Mouse (Mus musculus) adrenal gland, postnatal 10 days (tissue): ENCODE measurements around the gene Etv4. TPM values are rescaled to one million over a fixed set of nuclear protein-coding genes. Genes with fewer than 3 reads are reported as not detected.

Experiments
- DNase-seq: peaks from one replicate; pipeline ENCODE4 v3.0.0; 2021; ENCODE audit warnings: mixed read lengths
- long read RNA-seq, 2 experiments: library from polyadenylated mRNA; stranded (forward); transcript quantifications; one replicate each; pipeline ENCODE4 v2.0.0; 2021
- total RNA-seq, 2 experiments: library from RNA; stranded (reverse); gene quantifications; 2 replicates each; pipeline ENCODE4 v1.2.3; 2021

Gene Etv4
- 1 to 10 TPM; 3.2 to 3.9 TPM for total RNA-seq
- long read RNA-seq, experiment 1, partial matches to known transcripts: 2 of 5 reads
- long read RNA-seq, experiment 1, other reads (novel, unspliced or antisense): 2 of 5 reads
- long read RNA-seq, experiment 2, partial matches to known transcripts: 0 of 2 reads
- long read RNA-seq, experiment 2, other reads (novel, unspliced or antisense): 2 of 2 reads

DNA sequence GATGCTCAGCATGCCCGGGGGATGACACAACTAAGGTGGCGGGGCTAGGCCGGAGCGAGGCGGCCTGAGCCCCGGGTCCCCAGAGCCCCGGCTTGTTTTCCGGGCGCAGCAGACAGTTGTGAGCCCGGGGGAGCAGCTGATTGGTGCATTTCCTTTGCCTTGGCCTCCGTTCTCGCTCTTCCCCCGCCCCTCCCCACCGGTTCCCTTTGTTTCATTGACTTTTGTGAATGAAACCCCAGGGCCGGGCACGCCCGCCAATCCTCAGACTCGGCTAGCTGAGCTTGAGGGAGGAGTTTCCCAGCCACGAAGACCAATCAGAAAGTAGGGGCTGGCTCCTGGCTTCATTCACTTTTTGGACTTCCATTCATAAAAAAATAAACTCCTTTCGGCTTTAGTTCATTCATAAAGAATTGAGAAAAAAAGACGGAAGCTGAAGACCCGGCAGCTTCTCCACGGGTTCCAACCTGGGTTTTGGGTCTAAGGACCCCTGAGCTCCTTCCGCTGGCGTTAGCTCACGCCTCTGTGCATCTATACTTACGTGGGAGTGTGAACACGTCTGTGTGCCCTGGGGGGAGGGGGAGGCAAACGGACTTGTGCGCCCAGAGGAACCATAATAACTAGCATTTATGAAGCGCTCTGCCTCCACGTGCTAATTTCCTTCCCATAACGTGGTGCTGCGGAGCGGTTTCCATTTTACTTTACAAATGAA is at the start of gene Etv4:
TSS of gene Etv4 (minus strand) at position 229 of the 709 bp plus-strand sequence.
- DNase-seq: peak; percentile 93

DNA sequence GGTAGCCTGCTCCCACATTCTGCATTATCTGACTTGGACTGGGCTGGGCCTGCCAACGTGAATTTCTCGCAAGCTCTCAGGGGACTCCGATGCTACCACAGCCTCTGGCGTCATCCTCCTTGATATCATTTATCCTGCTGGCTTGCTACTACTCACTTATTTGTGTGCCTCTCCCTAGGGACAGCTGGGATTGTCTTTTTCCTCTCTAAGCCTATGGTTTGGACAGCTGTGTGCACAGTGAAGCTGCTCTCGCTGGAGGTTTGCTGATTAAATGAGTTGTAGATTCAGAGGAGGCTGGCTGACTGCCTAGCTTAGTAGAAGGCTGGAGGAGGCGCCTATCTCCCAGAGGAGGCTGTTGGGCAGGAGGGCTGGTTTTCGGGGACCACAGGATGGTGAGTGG is 46.8 kb upstream of the Etv4 start:
- DNase-seq: no peak

DNA sequence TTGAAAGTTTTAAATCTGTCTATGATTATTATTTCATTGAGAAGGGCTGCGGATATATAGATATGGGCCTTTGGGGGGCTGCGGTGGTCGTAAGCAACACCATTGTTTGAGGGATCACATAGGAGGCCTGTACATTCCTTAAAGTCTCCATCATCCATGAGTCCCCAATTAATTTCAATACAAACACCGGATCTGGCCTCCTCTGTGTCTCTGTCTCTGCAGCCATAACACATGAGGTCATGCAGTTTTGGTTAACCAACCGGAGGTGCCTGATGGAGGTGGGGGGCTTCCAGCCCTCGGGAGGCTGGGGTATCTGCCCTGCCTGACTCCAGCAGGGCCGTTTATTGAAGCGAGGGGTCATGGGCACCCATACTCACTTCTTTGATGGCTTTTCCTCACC is 45.4 kb upstream of the Etv4 start:
- DNase-seq: no peak

DNA sequence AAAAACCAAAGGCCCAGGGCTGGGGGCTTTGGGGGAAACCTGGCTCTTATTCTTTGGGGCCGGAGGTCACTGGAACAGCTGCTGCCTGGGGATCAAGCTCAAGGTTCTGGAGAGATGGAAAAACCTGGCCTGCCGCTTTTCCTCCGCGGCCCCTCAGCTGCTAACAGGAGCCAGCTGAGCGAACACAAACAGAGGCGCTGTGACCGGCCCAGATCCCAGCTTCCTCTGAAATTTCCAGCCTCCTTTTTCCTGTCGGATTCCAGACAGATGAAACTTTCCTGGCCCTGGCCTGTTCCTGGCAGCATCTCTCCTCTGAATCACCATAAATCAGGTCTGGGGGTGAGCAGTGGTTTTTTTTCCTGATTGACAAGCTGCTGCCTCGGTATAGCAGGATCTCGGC is 44.9 kb upstream of the Etv4 start:
- peak; percentile 35 for DNase-seq

GRCm38 (mm10) chr11:101828718-101829117 is 43.5 kb upstream of the Etv4 start:
- DNase-seq: no peak

DNA sequence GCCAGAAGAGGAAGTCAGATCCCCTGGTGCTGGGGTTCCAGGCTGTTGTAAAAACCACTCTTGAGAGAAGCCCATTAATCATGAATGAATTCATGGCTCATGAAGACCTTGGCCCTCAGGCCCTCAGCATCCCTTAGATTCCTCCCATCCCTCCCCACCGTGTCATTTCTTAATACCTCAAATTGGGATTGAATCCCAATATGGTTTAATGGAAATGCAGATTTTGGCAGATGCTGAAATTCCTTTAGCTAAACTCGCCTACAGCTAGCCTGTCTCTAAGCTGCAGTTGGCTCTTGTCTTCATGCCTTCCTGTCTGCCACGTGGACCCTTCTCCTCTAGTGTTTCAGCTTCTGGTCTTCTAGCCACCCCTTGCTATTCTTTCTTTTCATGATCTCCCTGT is 38.0 kb upstream of the Etv4 start:
- DNase-seq: no peak

DNA sequence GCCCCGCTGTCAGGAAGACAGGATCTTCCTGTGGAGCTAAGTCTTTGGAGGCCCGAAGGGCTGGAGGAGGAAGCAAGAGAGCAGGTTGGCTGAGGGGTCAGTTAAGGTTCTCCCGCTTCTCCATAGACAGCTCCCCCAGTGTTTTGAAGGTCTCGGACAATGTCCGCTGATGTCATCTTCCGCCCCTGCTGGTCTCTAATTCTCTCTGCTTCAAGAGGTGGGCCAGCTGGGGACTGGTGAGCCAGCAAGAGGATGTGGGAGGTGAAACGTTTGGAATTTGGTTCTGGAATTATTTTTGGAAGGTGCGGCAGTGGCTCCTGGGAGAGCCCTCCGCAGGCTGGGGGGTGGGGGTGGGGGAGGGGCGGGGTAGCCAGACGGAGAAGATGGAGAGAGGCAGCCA is 35.7 kb upstream of the Etv4 start:
- DNase-seq: peak; percentile 30

DNA sequence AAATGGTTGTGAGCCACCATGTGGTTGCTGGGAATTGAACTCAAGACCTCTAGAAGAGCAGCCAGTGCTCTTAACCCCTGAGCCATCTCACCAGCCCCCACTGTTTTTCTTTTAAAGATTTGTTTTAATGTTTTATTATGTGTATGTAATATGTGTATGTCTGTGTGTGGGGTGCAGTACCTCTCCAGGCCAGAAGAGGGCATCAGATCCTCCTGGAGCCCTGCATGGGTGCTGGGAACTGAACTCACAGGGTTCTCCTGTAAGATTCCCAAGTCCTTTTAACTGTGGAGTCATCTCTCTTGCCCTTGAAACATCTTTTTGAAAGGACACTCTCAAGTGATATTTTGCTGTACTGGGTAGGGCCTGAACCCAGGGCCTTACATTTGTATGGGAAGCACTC is 34.7 kb upstream of the Etv4 start:
- DNase-seq: no peak

- no peak for DNase-seq
Measured at GRCm38 (mm10) chr11:101815103-101816085, 30.2 kb upstream of the Etv4 start.

- peak; percentile 91 for DNase-seq
Measured at GRCm38 (mm10) chr11:101814375-101815102, 29.4 kb upstream of the Etv4 start.

GRCm38 (mm10) chr11:101813259-101813658 is 28.1 kb upstream of the Etv4 start:
- DNase-seq: peak; percentile 90

DNA sequence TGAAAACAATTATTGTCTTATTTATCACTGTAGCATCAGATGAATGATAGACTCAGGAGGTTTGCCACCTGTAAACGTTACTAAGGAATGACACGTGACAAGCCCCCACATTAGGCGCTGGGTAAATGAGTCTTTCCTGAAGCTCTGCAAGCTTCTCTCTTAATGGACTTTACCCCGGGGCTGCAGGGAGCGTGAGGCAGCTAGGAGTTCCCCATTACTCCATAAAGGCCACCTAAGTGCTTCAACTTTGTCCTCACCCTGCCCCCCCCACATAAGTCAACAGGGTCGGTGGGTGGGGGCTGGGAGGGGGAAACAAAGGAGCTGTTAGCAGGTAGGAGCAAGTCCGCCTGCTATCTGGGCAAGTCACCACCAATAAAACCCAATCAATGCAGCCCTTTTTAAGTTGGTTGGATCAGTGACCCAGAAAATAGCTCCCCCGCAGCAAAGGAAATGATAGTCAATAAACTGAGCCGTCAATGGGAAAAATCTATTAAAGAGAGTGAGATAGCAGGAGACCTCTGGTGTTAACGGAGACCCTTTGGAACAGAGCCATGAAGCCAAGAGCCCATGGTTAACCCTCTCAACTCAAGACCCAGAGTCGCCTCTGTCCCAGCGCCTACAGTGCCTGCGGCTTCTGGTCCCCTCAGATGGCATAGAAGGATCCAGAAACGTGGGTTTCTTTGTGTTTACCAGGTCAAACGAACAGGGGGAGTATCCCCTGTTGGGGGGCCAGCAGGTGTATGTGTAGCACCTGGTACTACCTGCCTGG is 24.1 kb upstream of the Etv4 start:
- no peak for DNase-seq

- no peak for DNase-seq
Measured at GRCm38 (mm10) chr11:101807266-101807665, 22.1 kb upstream of the Etv4 start.

GRCm38 (mm10) chr11:101806741-101807140 is 21.6 kb upstream of the Etv4 start:
- DNase-seq: no peak

GRCm38 (mm10) chr11:101805113-101805704 is 20.0 kb upstream of the Etv4 start:
- no peak for DNase-seq

DNA sequence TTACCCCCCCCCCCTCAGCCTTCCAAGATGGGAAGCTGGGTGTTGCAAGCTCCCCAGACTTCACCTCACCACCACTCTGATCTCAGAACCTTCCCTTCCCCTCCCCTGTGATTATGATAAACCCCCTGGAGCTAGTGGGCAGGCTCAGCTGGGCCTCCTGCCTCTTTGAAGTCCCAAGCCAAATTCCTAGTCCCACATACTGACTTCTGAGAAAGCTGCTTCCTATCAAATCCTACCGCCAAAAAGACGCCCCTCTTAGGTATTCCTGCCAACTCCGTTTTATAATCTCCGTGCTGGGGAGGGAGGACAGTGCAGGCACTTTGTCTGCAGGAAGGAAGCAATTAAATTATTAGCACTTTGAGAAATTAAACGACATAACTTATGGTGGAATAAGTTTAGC is 16.2 kb upstream of the Etv4 start:
- DNase-seq: no peak

- DNase-seq: no peak
Measured at GRCm38 (mm10) chr11:101798083-101798482, 12.9 kb upstream of the Etv4 start.

- DNase-seq: peak; percentile 29
Measured at GRCm38 (mm10) chr11:101797355-101797754, 12.2 kb upstream of the Etv4 start.

GRCm38 (mm10) chr11:101790811-101791526 is 5.8 kb upstream of the Etv4 start:
- DNase-seq: peak; percentile 42

GRCm38 (mm10) chr11:101787432-101787831 is 2.3 kb upstream of the Etv4 start:
- DNase-seq: no peak
